In the genomic region with DNA sequence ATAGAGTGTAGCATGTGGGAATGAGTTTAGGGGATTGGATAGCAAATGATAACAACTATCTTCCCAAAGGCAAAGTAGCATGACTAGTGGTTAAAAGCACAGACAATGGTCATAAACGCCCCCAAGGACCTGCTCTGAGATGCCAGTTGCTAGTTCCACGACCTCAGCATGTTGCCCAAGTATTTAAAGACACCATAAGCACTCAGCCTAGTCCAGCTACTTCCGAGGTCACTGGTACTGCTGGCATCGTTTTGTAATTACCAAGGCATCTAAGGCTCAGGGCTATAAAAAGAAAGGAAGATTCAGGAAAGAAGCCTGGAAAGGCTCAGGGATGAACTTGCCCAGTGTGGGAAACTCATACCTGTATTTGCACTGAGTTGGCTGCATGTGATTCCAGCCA, we compare ENCODE assay signal across 31 mouse cellular contexts.
"Had no signal": no experiment of that assay in that cellular context is flagged by ENCODE, and none has a peak within 500 bp of the region (broad histone marks: within the 10 kb centered on the region; RNA-seq: fewer than 3 reads in every experiment).

No protein-coding gene starts in this region.

- H3K36me3 ChIP-seq: limb, embryonic 10.5 days; limb, embryonic 12.5 days; limb, embryonic 13.5 days; limb, embryonic 15.5 days; liver, embryonic 12.5 days; liver, embryonic 13.5 days; liver, embryonic 15.5 days; lung, embryonic 15.5 days; midbrain, embryonic 12.5 days; midbrain, embryonic 13.5 days; midbrain, embryonic 15.5 days; neural tube, embryonic 12.5 days had no signal

- H3K4me3 ChIP-seq: left cerebral cortex, adult 2 months; limb, embryonic 10.5 days; limb, embryonic 12.5 days; limb, embryonic 13.5 days; limb, embryonic 15.5 days; liver, embryonic 12.5 days; liver, embryonic 13.5 days; liver, embryonic 15.5 days; lung, embryonic 15.5 days; megakaryocyte, embryonic 14.5 days; midbrain, embryonic 12.5 days; midbrain, embryonic 13.5 days; midbrain, embryonic 15.5 days; myocyte; neural tube, embryonic 12.5 days had no signal

- H3K27ac ChIP-seq: left cerebral cortex, adult 2 months; limb, embryonic 10.5 days; limb, embryonic 12.5 days; limb, embryonic 13.5 days; limb, embryonic 15.5 days; liver, embryonic 12.5 days; liver, embryonic 13.5 days; liver, embryonic 14.5 days; liver, embryonic 15.5 days; lung, embryonic 15.5 days; macrophage; midbrain, embryonic 12.5 days; midbrain, embryonic 13.5 days; midbrain, embryonic 15.5 days; neural tube, embryonic 12.5 days had no signal

- H3K9ac ChIP-seq: limb, embryonic 12.5 days; limb, embryonic 13.5 days; limb, embryonic 15.5 days; liver, embryonic 12.5 days; liver, embryonic 13.5 days; liver, embryonic 14.5 days; liver, embryonic 15.5 days; liver, postnatal 0 days; lung, embryonic 14.5 days; lung, embryonic 15.5 days; midbrain, embryonic 12.5 days; midbrain, embryonic 13.5 days; midbrain, embryonic 15.5 days; neural tube, embryonic 12.5 days had no signal

- H3K4me1 ChIP-seq: liver, embryonic 12.5 days; liver, embryonic 13.5 days; liver, embryonic 15.5 days; megakaryocyte, embryonic 14.5 days; neural tube, embryonic 12.5 days had no signal

- DNase-seq: left cerebral cortex, postnatal 4 days; liver; liver, embryonic 13.5 days; liver, postnatal 0 days; lung, adult 18-20 months; lung, adult 2 months; lung, embryonic 14.5 days; lung, postnatal 10 days; lung, postnatal 14 days; lung, postnatal 36 days; lung, postnatal 4 days; midbrain, embryonic 14.5 days had no signal

- H3K9me3 ChIP-seq: limb, embryonic 10.5 days; limb, embryonic 12.5 days; limb, embryonic 13.5 days; limb, embryonic 15.5 days; liver, embryonic 12.5 days; liver, embryonic 13.5 days; liver, embryonic 15.5 days; lung, embryonic 15.5 days; megakaryocyte, embryonic 14.5 days; midbrain, embryonic 12.5 days; midbrain, embryonic 13.5 days; midbrain, embryonic 15.5 days; neural tube, embryonic 12.5 days had no signal

- ATAC-seq: liver, embryonic 12.5 days; liver, postnatal 0 days; lung, postnatal 0 days; midbrain, embryonic 13.5 days; midbrain, embryonic 16.5 days had no signal

- H3K27me3 ChIP-seq: limb, embryonic 12.5 days; limb, embryonic 13.5 days; limb, embryonic 15.5 days; liver, embryonic 12.5 days; liver, embryonic 13.5 days; lung, embryonic 15.5 days; midbrain, embryonic 12.5 days; midbrain, embryonic 13.5 days; midbrain, embryonic 15.5 days; neural tube, embryonic 12.5 days had no signal

- H3K4me2 ChIP-seq: limb, embryonic 12.5 days; limb, embryonic 13.5 days; limb, embryonic 15.5 days; liver, embryonic 11.5 days; liver, embryonic 12.5 days; liver, embryonic 13.5 days; liver, embryonic 15.5 days; lung, embryonic 14.5 days; lung, embryonic 15.5 days; midbrain, embryonic 12.5 days; midbrain, embryonic 13.5 days; midbrain, embryonic 15.5 days; neural tube, embryonic 12.5 days had no signal
